Mouse (Mus musculus) layer of hippocampus, postnatal 36 days (tissue): ENCODE results near the gene Hspa12a. TPM values are rescaled to one million over a fixed set of nuclear protein-coding genes. Genes with fewer than 3 reads are reported as not detected.

Source experiments
- DNase-seq, 2 experiments: peaks; one replicate each; pipeline ENCODE4 v3.0.0; 2022
- total RNA-seq, 2 experiments: library from RNA; stranded (reverse); gene quantifications; 2 replicates each; pipeline ENCODE4 v1.2.3; 2021

Gene Hspa12a
- total RNA-seq, 2 experiments from 2014 or later: 231 to 244 TPM

DNA sequence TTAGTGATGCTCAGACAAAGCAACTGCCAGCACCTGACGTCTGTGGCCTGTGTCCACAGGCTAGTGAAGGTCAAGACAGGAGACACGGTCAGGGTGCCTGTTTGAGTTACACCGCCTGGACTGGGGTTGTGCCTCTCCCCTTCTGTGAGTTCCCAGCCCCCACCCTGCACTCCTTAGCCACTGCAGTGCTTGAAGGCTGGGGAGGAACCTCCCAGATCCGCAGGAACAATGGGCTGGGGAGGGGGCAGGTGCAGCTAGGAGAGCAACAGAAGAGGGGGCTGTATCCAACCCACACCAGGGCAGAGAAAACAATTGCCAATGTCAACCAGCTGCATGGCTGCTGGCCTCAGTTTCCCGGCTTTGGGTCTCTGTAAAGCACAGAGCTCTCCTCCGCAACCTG lies 84.1 kb downstream of the Hspa12a start:
- no peak for DNase-seq

DNA sequence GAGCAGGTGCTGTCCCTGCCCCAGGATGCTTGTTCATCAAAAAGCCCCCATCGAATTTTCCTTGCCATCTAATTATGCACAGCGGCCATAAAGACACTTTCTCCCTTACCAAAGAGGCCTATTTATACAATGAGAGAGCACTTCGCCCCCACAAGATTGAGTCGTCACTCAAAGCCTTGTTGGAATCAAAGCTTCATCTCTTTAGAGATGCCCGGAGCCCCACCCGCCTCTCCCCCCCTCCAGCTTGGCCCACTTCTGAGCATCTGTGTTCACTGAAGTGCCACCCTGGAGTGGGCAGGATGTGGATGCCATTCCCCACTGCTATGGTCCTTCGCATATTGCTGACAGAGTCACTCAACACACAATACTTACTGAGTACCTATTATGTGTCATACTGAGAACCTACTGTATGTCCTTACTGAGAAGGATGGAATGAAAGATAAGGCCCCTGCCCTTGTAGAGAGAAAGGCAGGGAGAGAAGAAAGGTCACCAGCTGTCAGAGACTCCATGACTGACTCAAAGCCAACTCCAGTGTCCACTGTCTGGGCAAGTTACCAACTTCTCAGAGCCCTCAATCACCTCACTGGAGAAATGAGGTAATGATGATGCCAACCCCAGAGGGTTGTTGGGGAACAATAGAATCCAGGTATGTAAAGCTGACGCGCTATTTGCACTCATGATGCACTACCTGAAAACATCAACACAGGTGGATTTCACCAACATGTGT lies 87.2 kb downstream of the Hspa12a start:
- DNase-seq: no peak

DNA sequence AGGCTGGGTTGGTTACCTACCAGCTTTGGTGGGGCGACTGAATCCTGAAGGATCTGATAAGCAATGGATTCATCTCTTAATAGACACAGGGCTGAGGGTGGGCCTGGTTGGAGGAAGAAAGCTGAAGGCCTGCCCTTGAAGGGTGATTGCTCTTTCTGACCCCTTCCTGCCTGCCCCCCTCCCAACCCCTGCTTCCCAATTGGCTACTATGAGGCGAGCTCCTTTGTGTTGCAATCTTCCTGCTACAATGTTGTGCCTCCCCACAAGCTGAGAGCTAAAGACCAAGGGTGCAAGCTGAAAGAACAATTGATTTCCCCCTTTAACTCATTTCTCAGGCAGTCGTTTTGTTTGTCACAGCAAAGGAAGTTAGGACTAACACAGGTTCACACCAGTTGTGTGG lies 88.6 kb downstream of the Hspa12a start:
- no peak for DNase-seq

DNA sequence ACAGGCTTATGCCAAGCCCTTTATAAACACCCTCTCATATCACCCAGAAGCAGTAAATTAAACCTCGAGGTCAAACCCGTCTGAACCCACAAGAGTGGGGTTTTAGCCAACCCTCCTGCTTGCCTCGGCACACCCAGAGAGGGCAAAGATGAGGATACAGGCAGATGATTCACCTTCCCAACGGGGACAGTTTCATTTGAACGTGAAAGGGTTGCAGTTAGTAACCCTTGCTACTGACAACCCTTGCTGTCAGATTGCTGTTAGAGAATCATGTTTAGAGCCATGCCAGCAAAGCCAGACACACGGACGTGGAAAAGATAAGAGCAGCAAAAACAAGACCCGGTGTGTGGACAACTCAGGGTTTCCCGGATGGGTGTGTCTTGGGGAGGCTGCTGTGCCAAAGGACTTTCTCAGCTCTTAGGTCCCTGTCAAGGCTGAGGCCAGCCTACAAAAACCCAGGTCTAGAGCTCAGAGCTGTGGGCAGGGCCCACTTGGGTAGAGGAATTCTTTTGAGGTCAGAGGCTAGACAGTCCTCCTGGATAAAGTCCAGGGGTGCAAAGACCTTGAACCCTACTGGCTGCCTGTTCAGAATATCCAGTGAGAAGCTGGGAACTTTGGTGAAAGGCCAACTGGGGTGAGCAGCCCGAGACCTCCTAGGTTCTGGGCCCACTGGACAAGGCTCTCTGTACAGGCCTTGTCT lies 90.3 kb downstream of the Hspa12a start:
- no peak for DNase-seq

DNA sequence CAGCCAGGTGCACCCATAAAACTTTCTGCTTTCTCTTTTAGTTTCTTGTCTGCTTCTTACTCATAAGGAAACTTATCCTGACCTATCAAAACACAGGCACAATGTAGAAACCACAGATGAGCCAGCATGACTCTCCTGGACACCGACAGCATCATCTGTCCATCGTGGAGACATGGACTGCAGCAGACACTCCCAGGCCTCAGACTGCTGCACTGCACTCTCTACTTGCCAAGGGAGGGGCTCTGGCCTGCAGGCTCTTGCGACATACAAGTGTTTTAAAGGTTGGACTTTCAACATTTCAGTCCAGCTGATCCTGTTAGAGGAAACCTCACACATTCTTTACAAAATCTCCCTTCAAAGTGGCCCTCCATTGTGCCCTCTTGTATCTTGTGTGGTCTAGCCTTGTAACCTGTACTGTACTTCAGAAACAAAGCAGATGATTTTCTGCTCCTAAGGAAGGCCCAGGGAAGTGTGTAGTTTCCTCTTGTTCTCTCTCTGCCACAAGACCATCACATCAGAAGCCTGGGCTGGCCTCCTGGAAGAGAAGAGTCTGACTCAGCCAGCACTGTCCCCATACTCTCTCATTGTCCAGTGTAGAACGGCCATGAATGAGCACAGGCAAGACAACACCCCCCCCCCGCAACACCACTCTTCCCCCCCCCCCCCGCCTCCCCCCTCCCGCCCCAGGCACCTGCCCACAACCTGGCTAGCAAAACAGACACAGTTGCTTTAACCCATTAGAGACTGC lies 92.6 kb downstream of the Hspa12a start:
- no peak for DNase-seq

DNA sequence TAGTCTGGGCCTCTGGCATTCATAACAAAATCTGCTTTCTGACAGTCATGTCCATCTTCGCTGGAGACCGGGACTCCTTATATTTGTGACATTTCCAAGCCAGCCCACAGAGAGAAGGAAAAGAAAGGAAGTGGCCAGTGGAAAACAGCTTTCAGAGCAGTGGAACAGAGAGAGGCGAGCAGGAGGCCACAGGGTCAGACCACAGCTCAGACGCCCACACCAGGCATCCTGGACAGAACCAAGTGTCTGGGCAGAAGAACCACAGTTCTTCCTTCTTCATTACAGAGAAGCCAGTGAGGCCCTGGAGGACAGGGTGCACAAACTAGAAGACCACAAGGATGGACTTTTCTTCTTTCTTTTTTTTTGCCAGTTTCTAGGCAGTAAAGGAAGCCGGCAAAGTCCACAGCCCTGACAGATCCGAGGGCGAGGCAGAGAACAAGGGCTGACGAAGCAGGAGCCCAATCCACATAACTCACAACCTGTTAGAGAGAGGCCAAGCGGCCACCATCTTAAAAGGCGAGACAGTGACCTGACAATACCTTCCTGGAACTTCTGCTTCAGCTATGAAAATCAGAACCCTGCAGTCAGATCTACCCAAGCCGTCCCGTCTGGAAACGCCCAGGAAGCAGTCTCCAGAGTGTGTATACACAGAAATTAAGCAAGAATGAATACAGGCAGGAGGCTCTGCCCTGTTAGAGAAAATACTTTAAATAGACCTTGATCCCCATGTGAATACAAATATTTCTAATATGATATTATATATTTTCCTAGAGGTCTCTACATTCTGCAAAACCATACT lies 93.9 kb downstream of the Hspa12a start:
- no peak for DNase-seq

DNA sequence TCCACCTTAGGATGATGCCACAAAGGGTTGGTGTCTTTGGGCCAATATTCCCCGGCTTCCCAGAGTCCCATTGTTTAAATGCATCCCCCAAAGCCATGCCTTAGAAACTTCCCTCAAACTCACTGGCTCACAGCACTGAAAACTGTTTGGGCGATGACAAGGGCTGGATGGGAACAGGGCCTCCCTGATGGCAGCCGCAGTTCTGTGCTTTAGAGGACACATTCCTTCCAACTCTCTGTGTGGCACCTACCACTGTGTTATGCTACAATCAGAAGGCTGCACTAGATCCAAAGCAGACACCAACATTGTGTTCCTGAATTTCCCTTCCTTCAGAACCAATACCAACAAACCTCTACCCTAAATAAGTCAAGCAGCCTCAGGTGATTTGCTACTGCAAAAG lies 99.8 kb downstream of the Hspa12a start:
- DNase-seq: no peak

DNA sequence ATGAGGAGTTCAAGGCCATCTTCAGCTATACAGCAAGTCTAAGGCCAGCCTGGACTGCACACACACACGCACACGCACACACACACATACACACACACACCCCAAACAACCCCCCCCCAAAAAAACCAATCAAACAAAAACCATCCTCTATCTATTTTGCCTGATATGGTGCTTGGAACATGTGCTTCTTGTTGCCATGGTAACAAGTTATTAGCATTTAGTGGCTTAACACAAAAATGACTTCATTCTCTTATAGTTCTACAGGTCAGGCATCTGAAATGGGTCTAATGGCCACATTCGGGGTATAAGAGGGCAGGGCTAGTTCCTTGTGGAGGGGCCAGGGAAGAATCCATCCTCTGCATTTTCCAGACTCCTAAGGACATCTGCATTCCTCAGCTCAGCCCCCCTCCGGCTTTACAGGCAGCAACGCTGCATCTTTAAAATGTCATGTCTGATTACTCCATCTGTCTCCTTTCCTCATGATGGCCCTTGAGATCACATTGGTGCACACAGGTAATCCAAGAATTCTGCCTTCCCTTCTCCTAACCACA lies 102.7 kb downstream of the Hspa12a start:
- DNase-seq: no peak

DNA sequence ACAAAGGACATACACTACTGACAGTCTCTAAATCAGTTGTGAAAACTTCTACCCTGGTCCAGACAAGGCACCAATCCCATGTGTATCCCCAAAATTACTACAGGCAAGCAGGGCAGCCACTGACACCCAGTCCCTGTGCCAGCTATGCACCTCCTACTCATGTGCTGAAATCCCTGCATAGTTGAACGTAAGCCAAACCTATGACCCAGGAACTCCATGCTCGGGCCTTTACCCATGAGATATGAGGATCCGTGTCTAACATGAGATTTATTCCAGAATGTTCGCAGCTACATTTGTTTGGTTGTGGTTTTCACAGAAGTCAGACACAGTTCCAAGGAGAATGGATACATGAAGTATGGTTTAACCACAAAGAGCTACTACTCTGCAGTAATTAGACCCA lies 103.6 kb downstream of the Hspa12a start:
- no peak for DNase-seq

DNA sequence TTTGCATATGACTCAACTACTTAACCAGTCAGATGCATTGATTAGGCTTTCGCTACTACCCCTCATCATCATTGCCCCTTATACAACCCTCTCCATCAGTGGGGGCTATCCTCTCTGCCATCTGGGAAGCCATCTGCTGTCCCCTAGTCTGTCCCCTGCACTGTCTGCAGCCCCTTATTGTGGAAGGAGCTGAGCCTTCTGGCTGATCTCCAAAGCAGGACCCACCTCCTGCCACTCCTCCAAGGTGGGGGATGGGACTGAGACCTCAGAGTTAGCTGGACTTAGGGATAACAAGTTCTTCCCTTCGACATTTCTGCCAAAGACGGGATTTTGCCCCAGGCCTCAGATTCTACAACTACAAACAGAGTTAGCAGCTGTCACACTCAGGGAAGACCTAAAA lies 104.1 kb downstream of the Hspa12a start:
- DNase-seq: no peak

DNA sequence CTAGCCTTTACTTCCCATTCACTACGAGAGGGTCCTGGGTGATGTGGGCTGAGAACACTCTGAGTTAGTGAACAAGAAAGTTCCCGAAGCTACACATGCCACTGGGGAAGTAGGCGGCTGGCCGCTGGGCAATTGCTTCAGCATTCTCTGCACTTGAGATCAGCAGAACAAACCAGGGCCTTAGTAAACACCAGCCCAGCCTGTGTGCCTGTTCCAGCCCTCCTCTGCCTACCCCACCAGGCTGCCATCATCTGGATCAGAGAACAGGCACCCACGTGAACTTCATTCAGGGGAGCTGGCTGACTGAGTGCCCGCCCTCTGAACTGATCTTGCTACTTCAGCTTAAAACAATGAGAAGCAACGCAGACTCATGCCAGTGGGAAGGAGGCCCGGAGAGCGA lies 104.7 kb downstream of the Hspa12a start:
- no peak for DNase-seq

DNA sequence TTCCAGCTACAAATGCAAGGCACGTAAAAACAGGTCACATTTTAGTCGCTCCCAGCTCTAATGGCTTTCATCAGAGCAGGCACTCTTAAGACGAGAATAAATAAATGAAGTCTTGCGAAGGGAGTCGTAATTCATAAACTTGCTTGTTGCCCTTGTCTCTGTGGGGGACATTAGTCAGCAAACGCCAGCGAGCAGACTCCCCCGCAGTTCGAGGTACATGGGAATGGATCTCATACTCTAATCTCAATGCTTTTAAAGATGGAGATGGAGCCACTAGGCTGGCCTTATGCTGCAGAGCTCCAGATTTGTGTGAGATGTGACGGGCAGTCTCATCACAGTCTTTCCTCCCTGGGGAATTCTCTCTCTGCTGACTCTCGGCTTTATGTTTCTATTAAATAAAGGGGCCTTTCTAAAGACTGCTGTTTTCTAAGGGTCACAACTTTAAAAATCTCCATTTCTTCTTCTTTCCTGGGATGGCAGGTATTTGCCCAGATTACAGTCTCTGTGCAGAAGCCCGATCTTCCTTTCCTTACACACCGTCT lies 109.7 kb downstream of the Hspa12a start:
- no peak for DNase-seq

DNA sequence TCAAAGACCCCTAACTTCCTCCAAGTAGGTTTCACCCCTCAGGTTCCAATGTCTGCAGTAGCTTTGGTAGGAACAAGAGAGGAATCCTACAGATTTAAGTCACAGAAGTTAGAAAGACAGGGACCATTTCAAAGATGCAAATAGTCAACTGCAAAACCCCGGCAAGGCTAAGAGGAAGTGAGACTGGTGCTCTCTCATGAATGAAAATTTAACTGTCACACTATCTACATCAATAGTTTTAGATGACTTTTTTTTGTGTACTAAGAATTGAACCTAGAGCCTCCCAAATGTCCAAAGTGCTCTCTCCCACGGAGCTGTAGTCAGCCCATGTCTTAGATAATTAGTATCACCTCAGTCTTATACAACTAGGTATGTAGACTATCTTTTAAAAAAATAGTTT lies 110.5 kb downstream of the Hspa12a start:
- DNase-seq: no peak

DNA sequence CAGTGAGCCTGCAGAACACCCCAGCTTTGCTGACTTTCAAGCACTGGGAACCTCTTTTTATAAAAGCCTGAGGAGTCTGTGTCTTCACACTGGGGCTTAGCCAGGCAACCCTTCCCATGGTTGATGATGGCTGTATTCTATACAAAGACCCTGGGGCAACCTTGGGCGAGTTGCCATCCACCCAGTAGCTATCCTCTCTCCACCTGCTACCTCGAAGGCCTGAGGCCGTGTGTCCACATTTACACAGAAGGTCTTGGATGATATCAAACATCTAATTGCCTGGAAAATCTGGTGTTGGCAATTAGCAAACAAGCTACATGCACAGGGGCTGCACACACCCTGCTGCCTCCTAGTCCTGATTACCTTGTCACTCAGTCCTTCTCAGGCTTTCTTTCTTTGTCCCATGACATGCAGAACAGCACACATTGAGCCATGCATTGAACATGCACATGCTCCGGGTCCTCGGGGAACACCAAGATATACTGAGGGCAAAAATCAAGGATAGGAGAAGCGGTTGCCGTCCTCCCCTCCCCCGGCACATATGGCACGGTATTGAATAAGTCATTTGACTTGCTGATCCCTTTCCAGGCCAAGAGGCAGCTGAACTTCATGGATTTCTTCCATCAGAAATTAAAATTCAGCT lies 112.1 kb downstream of the Hspa12a start:
- DNase-seq: no peak

DNA sequence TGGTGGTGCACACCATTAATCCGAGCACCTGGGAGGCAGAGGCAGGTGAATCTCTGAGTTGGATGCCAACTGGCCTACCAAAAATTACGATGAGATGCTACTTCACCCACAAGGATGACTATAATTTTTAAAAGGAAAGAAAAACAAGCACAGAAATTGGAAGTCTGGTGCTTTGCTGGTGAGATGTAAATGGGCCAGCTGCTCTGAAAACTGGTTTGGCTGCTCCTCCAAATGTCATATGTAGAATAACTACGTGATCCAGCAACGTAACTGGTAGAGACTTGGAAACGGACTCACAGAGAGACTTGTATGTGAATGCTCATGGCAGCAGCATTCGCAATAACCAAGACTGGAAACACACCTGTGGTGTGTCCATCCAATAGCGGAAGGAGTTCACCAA lies 113.3 kb downstream of the Hspa12a start:
- no peak for DNase-seq

DNA sequence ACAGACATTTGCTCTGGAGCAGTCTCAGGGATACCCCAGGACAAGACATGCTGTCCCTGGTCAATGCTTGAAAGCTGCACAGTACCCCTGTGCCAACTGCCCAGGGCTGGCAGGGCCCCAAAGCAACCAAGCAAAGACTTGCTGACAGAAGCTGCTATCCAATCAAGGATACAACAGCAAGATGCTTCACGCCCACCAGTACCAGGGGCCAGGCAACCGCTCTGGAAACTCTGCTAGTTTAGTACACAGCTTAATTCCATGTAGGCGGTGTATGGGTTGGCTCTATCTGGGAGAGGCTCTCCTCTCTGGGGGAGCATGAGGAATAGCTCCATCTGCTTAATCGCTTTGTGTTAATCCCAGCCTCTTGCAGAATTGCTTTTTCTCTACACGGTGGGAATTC lies 113.9 kb downstream of the Hspa12a start:
- peak; percentile 77 to 82 for DNase-seq

DNA sequence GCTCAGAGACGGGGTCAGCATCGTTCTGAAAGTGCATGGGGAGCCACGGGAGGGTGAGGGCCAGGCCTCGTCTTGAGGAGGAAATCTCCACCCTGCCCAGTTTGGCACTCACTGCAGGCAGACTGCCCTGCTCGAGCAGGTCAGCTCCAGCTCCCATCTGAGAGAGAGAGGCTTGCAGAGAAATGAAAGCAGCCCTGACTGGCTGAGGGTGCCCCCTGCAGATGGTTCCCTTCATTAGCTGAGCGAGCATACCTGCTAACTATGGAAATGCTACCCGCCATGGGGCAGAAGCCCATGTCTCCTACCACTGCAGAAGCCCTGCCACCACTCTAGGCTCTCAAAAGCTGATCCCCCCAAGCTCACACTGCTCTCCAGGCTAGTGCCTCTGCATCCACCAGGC lies 115.8 kb downstream of the Hspa12a start:
- DNase-seq: no peak

DNA sequence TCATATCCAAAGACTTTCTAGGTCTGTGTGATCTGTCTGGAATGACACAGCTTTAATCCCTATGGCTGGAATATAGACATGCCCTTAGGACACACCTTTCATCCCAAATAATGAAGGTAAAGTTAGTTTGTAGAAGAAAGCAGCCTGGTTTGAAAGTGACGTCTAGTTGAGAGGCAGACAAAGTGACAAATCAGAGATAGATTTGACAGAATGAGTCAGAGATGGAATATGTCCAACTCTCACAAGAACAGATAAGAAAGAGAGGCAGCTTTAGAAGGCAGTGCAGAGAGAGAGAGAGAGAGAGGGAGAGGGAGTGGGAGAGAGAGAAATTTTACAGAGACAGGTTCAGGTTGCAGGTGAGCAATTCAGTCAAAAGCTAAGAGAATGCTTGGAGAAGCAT lies 119.1 kb downstream of the Hspa12a start:
- DNase-seq: no peak

DNA sequence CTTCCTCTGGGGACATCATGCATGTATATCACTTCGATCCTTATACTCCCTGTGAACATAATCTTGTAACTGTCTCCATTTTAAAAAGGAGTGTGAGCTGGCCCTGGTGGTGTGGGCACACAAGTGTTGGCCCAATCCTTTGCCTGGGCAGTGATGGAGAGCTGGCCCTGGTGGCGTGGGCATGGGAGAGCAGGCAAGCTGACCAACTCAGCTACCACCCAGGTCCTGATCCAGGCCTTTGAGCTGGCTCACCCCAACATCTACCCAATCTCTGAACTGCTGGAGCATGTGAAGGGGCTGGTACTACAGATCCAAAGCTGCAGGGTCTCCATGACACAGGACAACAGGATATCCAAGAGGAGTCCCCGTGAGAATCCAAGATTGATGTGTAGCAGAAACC lies 120.2 kb downstream of the Hspa12a start:
- no peak for DNase-seq

DNA sequence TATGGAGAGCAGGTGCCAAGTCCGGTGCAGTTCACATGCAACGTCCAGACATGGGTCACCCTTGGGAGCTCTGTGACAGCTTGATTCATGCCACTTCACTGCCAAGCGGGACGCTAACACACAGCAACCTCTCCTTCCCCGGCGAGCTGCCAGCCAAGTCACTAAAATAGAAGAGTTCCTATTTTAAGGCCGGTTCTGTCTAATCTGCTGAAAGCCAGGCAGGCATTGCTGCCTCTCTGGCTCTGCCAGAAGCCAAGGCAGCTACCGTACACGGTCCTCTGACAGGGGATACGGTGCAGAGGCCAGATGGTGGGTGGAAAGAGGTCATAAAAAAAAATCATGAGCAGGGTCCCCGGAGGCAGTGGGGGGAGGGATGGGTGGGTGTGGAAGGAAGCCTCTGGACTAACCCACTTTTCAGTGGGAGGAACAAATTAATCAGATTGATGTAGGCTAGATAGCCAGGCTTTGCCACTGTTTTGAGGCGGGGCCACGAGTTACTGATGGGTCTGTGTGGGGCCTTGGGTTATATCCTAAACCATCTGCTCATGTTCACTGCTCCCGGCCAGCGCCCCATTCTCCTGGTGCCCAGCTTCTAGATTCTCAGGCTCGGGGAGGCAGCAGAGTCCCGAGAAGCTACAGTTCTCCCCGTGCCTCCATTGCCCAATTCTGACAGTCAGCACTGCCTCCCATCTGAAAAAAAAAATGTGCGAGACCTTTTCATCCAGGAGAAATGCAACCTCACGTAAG lies 120.8 kb downstream of the Hspa12a start:
- DNase-seq: peak; percentile 58 to 65
